Mouse (Mus musculus) G1E-ER4 (cell line): ENCODE data around the gene Ppfia4. TPM values are rescaled to one million over a fixed set of nuclear protein-coding genes. Genes with fewer than 3 reads are reported as not detected.

Source experiments
- GATA1 ChIP-seq: IDR thresholded peaks from one replicate; pipeline ENCODE4 v1.8.0; 2012; ENCODE audit warnings: low read length, inconsistent platforms
- polyA plus RNA-seq: library from polyadenylated mRNA; stranded (reverse); fragments of >175 nt; gene quantifications from 2 replicates; pipeline ENCODE4 v1.2.3, GENCODE M21; 2012

The Ppfia4 gene
- polyA plus RNA-seq, 1 experiment, result 0.08 TPM

GRCm38 (mm10) chr1:134273493-134274395 is 59.0 kb downstream of the Ppfia4 start:
- TF ChIP-seq GATA1, result no peak

- TF ChIP-seq GATA1, result no peak
These were observed 59.9 kb downstream of the Ppfia4 start for GRCm38 (mm10) chr1:134272754-134273250.

GRCm38 (mm10) chr1:134270026-134270425 is 62.7 kb downstream of the Ppfia4 start:
- TF ChIP-seq GATA1, result no peak

GRCm38 (mm10) chr1:134265797-134266196 is 66.9 kb downstream of the Ppfia4 start:
- TF ChIP-seq GATA1, result no peak

- no peak for TF ChIP-seq GATA1
These were observed 68.4 kb downstream of the Ppfia4 start for GRCm38 (mm10) chr1:134264341-134264740.

Other genes starting within 250 kb of the Ppfia4 start
- gene Chit1, start 221.7 kb downstream of the Ppfia4 start, polyA plus RNA-seq, result not detected in 2 replicates
- not detected in 2 replicates for gene Chil1, start 150.8 kb downstream of the Ppfia4 start, polyA plus RNA-seq
- not detected in 2 replicates for gene Mybph, start 139.5 kb downstream of the Ppfia4 start, polyA plus RNA-seq
- gene Adora1, start 97.5 kb downstream of the Ppfia4 start, polyA plus RNA-seq, result 0.01 TPM in 1 of 2 replicates, not detected in the other
- not detected in 2 replicates for gene Myog, start 42.9 kb downstream of the Ppfia4 start, polyA plus RNA-seq
- gene Tmem183a, start 29.1 kb upstream of the Ppfia4 start, polyA plus RNA-seq, result 49.6 and 62.4 TPM in 2 replicates
- gene 4933406M09Rik, start 53.0 kb upstream of the Ppfia4 start, polyA plus RNA-seq, result not detected in 2 replicates
- 41.6 and 56.5 TPM in 2 replicates for gene Cyb5r1, start 72.6 kb upstream of the Ppfia4 start, polyA plus RNA-seq
- 94.8 and 120 TPM in 2 replicates for gene Adipor1, start 82.5 kb upstream of the Ppfia4 start, polyA plus RNA-seq
- 5.7 and 9.5 TPM in 2 replicates for gene Klhl12, start 122.6 kb upstream of the Ppfia4 start, polyA plus RNA-seq
- 8.9 and 11.1 TPM in 2 replicates for gene Rabif, start 161.7 kb upstream of the Ppfia4 start, polyA plus RNA-seq
- gene Mgat4e, start 216.8 kb upstream of the Ppfia4 start, polyA plus RNA-seq, result not detected in 2 replicates
- gene Kdm5b, start 227.2 kb upstream of the Ppfia4 start, polyA plus RNA-seq, result 33.3 and 44.5 TPM in 2 replicates